Mouse (Mus musculus): ENCODE results near the gene 4921504E06Rik.

GRCm38 (mm10) chr2:19431186-19431585, 122.5 kb downstream of the 4921504E06Rik start:
- TF ChIP-seq CTCF (IDR thresholded peaks at IDR 0.05; ENCODE audit: low read depth), result peak; percentile 9; the same call in 1 of the 2 replicates
- no peak for TF ChIP-seq EP300 (IDR thresholded peaks at IDR 0.05; ENCODE audit: low read depth)

All from heart, postnatal 0 days (tissue).